Mouse (Mus musculus): Measurements from ENCODE around the gene Rbms3.

- no peak for TF ChIP-seq CHD2 (IDR thresholded peaks at IDR 0.05; ENCODE audit: low read depth, low read length)
- no peak for TF ChIP-seq ZC3H11A (IDR thresholded peaks at IDR 0.05; ENCODE audit: borderline replicate concordance, low read depth, low read length)
Observed at GRCm38 (mm10) chr9:117178366-117178765, 451.3 kb downstream of the Rbms3 start.

All from ES-E14 (cell line).